Mouse (Mus musculus): Measurements from ENCODE around the gene Litaf.

Gene Litaf

DNA sequence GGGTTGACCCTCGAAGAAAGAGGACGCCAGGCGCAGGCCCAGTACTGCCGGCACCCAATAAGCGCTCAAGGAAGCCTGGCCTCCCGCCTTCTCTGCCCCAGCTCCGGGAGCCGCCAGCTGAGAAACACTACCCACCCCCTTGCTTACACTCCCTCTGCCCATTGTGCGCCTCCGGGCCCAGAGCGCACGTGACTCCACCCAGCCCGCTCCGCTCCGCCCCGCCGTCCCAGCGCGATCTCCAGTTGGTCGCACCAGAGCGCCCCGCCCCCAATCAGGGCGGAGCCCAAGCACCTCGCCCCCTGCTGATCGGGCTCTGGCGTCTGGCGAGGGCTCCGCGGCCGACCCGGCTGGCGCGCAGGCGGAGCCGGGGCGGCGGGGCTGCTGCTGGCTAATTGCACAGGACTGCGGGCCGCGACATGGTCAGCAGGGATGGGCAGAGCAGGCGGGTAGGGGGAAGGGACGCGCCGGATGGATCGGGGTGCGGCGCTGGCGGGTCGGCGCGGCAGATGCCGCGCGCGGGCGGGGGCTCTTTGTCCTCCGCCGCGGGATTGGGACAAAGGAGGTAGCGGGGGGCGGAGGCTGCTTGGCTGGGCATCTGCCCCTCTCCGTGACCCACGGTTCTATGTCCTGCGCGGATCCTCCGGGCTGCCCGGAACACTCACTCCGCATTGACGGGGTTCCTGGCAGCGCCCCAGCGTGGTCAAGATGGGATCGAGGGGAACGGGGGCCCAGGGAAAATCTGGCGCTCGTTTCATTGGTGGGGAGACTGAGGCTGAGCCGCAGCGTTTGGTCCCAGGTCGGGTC lies at the start of gene Litaf:
Gene Litaf, minus strand, starts transcription at position 129 of the 804 bp plus-strand sequence.
- DNase-seq (ENCODE audit: low read depth, low spot score): peak; percentile 94

DNA sequence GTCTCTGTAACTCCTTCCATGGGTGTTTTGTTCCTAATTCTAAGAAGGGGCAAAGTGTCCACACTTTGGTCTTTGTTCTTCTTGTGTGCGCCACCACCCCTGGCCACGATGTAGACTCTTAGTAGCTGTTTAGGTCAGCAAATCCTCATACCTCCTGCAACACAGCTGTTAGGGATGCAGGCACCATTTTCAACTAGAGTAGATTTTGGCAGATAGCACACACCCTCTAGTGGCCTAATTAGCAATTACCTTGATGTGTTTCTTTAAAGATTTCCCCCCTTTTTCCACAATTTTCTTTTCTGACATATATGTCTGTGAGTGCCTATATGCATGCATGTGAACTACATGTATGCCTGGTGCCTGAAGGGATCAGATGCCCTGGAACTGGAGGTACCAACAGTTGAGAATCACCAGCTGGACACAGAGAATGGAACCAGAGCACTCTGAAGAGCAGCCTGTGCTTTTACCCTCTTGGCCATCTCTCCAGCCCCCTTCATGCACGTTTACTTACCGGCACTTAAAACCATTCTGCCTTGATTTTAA lies 43.3 kb upstream of the Litaf start:
- DNase-seq (ENCODE audit: low read depth, low spot score): no peak

DNA sequence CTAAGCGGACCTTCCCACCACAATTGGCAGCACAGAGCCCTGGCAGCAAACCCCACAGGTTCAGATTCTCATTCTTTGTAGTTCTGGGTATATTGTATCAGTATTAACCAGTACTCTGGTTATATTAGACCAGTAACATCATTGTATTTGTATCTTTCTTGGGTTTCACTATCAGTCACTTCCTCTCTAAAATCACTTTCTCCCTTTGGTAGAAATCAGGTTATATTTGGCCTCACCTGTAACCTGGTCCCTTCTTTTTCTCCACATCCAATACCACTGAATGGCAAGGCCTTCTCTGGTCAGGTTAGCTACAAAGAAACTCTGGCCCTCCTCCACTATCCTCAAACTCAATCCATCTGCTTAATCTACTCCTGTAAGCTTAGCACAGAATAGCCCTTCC lies 38.9 kb upstream of the Litaf start:
- no peak for DNase-seq (ENCODE audit: low read depth, low spot score)

- DNase-seq (ENCODE audit: low read depth, low spot score): no peak
These were observed 31.3 kb upstream of the Litaf start for GRCm38 (mm10) chr16:11097301-11097700.

- no peak for DNase-seq (ENCODE audit: low read depth, low spot score)
These were observed 27.9 kb upstream of the Litaf start for GRCm38 (mm10) chr16:11093717-11094386.

- DNase-seq (ENCODE audit: low read depth, low spot score): peak; percentile 90
These were observed 26.6 kb upstream of the Litaf start for GRCm38 (mm10) chr16:11092523-11092922.

GRCm38 (mm10) chr16:11092061-11092460 lies 26.1 kb upstream of the Litaf start:
- DNase-seq (ENCODE audit: low read depth, low spot score): no peak

DNA sequence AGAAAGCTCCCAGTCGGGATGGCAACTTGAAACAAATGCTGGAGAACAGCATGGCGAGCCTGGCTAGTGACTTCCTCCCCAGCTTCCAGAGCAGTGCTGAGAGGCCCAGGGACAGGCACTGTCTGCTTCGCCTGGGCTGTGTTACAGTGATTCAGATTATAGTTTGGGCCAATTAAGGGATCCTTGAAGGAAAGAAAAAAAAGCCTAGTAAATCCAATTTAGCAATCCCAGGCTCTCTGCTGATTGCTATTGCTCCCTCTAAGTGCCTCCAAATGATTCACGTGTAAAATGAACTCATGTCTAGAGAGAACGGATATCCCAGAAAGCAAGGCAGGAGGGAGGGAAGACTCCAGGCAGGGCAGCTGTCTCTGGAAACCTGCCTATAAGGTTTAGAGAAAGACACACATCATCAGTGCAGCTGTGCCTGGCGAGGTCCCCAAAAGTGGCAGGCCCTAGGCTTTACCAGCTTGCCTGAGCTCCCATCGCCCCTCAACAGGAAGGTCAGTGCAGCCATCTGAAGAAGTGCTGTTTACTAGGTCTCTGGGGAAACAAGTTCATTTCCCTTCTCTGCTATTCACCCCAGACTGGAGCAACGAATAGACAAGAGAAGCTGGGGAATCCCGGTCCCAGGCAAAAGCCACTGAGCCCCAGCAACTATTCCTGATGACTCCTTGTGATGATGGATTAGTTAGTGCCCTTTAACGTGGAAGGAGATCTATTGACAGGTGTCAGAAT lies 25.0 kb upstream of the Litaf start:
- no peak for DNase-seq (ENCODE audit: low read depth, low spot score)

GRCm38 (mm10) chr16:11086856-11087588 lies 21.1 kb upstream of the Litaf start:
- no peak for DNase-seq (ENCODE audit: low read depth, low spot score)

GRCm38 (mm10) chr16:11086299-11086698 lies 20.3 kb upstream of the Litaf start:
- no peak for DNase-seq (ENCODE audit: low read depth, low spot score)

DNA sequence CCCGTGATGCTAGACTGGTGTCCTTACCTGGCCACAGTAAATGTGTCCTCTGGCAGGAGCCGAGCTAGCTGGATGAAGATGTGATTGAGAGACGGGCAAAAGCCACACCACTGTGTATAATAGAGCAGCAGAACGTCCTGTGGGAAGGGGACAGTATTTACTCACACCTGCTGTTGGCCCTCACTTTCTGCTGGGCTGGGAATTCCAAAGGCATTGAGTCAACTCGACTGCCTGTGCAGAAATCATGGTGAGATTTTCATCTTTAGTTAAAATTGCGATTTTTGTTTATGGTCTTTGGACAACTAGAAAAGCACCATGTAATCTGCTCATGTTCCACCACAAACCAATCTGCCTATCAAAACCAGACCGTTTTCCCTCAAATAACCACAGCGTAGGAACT lies 18.2 kb upstream of the Litaf start:
- DNase-seq (ENCODE audit: low read depth, low spot score): no peak

- DNase-seq (ENCODE audit: low read depth, low spot score): no peak
These were observed 12.4 kb upstream of the Litaf start for GRCm38 (mm10) chr16:11078216-11078869.

GRCm38 (mm10) chr16:11077601-11078201 lies 11.7 kb upstream of the Litaf start:
- no peak for DNase-seq (ENCODE audit: low read depth, low spot score)

GRCm38 (mm10) chr16:11073060-11073459 lies 7.1 kb upstream of the Litaf start:
- DNase-seq (ENCODE audit: low read depth, low spot score): no peak

DNA sequence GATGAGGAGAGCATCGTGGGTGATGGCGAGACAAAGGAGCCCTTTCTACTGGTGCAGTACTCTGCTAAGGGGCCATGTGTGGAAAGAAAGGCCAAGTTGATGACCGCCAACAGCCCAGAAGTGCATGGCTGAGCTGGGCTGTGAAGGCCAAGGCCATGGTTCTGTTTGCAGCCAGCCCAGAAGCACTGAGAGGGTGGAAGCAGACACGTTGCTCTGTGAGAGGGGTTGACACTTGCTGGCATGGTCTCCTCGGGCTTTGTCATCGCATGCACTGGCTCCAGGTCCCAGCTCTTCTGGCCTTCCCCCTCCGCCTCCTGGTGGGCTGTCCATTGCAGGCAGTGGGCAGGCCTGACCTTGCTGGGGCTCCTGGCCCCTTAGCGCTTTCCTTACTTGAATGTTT lies 6.5 kb upstream of the Litaf start:
- no peak for DNase-seq (ENCODE audit: low read depth, low spot score)

DNA sequence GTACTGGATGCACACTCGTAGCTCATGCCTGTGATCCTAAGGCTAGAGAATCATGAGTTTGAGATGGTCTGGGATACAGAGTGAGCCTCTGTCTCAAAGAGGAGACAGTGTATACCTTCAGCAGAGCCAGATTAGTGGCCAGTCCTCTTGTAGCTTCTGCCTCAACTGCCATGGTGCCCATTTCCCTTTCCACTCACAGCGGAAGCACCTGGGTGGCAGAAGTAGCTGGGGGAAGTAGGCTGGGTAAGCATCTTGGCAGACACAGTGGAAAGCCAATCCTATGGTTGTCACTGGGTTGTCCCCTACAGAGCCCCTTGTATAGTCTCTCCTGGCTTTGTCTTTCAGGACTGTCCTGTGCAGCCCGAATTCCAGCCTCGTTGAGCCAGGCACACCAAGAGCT lies 5.9 kb upstream of the Litaf start:
- no peak for DNase-seq (ENCODE audit: low read depth, low spot score)

DNA sequence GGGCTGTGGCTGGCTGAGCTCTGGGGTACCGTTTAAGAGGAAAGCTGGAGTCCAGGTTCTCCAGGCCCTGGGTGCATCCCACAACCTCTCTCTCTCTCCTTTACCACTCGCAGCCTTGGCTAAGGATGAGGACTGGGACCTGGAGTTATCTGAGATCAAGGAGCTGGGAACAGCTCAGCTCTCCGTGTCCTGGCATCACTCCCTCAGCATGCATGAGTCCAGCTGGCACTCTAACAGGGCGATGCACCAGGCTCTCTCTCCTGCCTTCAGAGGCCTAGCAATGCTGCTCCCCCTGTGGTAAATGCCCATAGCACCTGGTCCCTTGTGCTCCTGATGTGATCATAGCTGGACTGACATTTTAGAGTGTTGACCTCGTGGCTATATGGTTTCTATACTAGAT lies 5.2 kb upstream of the Litaf start:
- DNase-seq (ENCODE audit: low read depth, low spot score): no peak

DNA sequence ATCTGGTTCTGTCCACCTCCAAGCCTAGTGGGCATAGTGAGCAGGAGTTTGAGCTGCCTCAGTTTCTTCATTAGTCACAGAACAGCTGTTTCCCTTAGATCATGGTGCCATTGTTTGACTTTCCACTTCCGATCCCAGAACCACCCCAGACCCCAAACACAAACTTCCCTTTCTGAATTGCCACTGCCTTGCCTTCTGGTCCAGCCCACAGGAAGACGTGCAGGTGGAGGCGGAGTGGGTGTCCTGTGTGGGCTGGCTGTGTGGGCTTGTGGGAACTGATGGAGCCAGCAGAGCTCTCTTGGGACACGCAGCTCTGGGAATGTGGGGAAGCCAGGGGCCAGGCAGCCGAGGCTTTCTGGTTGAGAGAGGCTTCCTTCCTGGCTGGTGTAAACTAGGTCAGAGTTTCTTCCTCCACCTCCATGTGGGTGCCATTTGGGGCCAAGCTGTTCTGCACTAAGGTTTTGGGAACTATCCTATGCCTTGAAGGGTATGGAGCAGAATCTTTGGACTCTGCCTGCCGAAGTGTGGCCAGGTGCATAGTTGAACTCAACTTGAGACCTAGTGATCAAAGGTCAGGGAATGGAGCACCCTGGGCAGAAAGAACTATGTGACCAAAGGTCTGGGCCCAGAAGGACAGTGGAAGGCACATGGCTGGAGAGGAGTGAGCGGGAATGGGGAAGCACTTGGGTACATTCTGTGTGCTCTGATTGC lies 3.9 kb upstream of the Litaf start:
- DNase-seq (ENCODE audit: low read depth, low spot score): no peak

DNA sequence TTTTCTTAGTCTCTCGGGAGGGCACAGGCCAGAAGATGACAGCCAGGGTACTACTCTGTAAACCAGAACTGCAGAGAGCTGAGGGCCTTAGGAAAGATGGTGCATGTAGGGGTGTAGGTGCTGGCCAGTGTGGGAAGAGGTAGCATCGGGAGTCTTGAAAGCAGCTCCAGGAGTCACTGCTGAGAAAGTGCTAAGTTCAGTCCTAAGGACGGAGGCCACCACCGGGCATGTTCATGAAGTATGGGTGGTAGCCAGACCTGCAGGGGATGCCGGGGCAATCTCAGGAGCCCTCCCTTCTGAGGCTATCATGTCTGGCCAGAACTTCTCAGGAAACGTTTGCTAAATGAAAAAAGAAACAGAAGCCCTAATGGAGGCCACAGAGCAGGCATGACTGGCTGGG lies 3.3 kb upstream of the Litaf start:
- no peak for DNase-seq (ENCODE audit: low read depth, low spot score)

DNA sequence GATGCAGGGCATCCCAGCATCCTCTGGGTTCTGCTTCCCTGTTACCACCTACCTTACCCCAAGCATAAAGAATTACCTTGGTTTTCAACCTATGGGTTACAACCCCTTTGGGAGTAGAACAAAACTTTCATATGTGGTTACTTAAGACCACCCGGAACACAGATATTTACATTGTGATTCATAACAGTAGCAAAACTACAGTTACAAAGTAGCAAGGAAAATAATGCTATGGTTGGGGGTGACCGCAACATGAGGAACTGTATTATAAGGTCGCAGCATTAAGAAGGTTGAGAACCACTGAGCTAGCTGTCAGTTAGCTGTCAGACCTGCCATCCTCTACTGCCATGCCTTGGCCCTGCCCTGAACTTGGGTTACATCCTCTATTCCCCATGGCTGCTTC lies 2.7 kb upstream of the Litaf start:
- no peak for DNase-seq (ENCODE audit: low read depth, low spot score)
